Mouse (Mus musculus) megakaryocyte, embryonic 14.5 days (primary cell): ENCODE measurements at regions not wholly inside any gene's neighbourhood (a gene's known extent, or its start where the extent isn't known, plus 50 kb on each side); places are given as distances from the start of the nearest gene placed in this dataset.

Experiments
- FLI1 ChIP-seq: IDR thresholded peaks from 2 replicates; pipeline ENCODE4 v1.6.1; 2012; ENCODE audit warnings: low read length, inconsistent platforms, mixed read lengths
- GATA1 ChIP-seq: IDR thresholded peaks from 3 replicates; pipeline ENCODE4 v1.6.1; 2012; ENCODE audit warnings: mixed read lengths, low read length, inconsistent platforms, borderline replicate concordance

- no peak for TF ChIP-seq GATA1
- TF ChIP-seq FLI1, result no peak
These were observed 129.3 kb upstream of the Id4 start for GRCm38 (mm10) chr13:48131681-48132080.
